Mouse (Mus musculus): ENCODE data around the gene Mtmr3. TPM values are rescaled to one million over a fixed set of nuclear protein-coding genes. Genes with fewer than 3 reads are reported as not detected.

The Mtmr3 gene
- polyA plus RNA-seq, 1 experiment from 2014 or later: 27.5 TPM

DNA sequence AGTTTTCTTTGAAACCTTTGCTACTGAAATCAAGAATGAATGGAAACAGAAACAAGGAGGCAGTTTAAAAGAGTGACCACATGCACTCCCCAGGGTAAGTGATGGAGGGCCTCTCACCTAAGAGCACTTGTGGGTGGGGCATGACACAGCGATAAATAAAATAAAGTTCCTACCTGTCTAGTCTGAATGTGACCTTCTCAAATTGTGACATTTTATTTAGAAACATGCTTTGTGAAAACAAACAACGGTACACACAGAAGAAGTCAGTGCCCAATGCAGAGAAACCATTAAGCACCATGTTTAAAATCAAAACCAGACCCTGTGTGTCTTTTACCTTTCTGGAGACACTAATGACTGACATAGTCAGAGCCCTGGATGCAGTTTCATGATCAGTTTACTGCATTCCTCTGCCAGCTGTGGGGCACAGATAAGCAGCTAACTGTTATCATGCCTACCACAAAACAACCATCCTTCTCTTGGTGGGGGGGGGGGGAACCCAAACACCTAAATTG, 51.6 kb downstream of the Mtmr3 start:
- Histone ChIP-seq H3K27me3 (ENCODE audit: control insufficient read depth, insufficient read depth, low read length) (no peaks in the 10 kb centered on the region), H3K4me3 (ENCODE audit: low read depth, low read length) (no peak overlapping the region), H3K27ac (replicated peaks; ENCODE audit: low read depth, low read length) (no peak overlapping the region), H3K4me2 (ENCODE audit: low read depth, low read length) (no peak overlapping the region), H3K9ac (replicated peaks; ENCODE audit: low read length) (no peak overlapping the region), H3K9me3 (replicated peaks; ENCODE audit: control insufficient read depth, low read length) (no peaks in the 10 kb centered on the region), H3K36me3 (replicated peaks; ENCODE audit: control insufficient read depth, insufficient read depth, low read depth, low read length) (no peaks in the 10 kb centered on the region), H3K4me1 (ENCODE audit: control insufficient read depth, insufficient read depth, low read length) (no peaks in the 10 kb centered on the region)
- DNase-seq (ENCODE audit: low spot score) (peak; percentile 28), ATAC-seq (replicated peaks; ENCODE audit: insufficient number of reproducible peaks, low FRiP score, low TSS enrichment, low read depth) (no peak)
- WGBS: 69% methylated on average over 2 of the region's 2 CpGs

DNA sequence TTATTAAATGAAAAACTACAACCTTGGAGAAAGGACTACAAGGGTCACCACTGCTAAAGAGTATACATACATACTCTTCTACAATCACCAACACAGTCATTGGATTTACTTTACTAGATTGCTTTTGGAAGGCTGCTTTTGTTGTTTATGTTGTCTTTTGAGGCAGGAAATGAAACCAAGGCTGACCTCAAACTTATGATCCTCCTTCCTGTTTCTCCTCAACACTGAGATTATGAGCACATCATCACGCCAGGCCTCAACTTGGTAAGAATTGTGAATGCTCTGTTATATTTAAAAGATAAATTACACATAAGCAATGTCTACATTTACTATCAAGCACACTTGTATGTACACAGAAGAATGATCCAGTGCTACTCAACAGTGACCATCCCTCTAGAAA, 58.0 kb downstream of the Mtmr3 start:
- Histone ChIP-seq H3K36me3 (replicated peaks; ENCODE audit: control insufficient read depth, insufficient read depth, low read depth, low read length) (no peaks in the 10 kb centered on the region), H3K4me1 (ENCODE audit: control insufficient read depth, insufficient read depth, low read length) (no peaks in the 10 kb centered on the region), H3K9me3 (replicated peaks; ENCODE audit: control insufficient read depth, low read length) (no peaks in the 10 kb centered on the region), H3K4me3 (ENCODE audit: low read depth, low read length) (no peak overlapping the region), H3K4me2 (ENCODE audit: low read depth, low read length) (no peak overlapping the region), H3K27me3 (ENCODE audit: control insufficient read depth, insufficient read depth, low read length) (no peaks in the 10 kb centered on the region), H3K9ac (replicated peaks; ENCODE audit: low read length) (no peak overlapping the region), H3K27ac (replicated peaks; ENCODE audit: low read depth, low read length) (no peak overlapping the region)
- ATAC-seq (replicated peaks; ENCODE audit: insufficient number of reproducible peaks, low FRiP score, low TSS enrichment, low read depth) (no peak), DNase-seq (ENCODE audit: low spot score) (no peak)
- 81% methylated on average over 1 of the region's 1 CpGs for WGBS

DNA sequence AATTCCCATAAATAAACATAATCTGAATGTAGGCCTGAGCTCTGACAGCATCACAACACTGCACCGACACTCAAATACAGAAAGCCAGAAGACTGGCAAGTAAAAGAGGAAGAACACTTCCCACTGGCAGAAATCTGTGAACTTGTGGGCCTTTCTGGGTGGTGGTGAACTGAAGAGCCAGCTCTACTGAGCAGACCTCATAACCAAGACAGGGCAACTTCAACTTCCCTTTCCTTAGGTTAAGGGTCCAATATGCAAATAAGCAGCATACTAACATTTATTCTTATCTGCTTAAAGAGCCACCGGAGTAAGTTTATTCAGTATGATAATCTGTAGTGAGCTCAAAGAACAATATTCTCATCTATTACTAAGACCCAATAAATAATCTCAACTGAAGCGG, 67.5 kb downstream of the Mtmr3 start:
- H3K4me1 ChIP-seq (ENCODE audit: control insufficient read depth, insufficient read depth, low read length): no peaks in the 10 kb centered on the region
- H3K4me3 ChIP-seq (ENCODE audit: low read depth, low read length): no peak overlapping the region
- no peaks in the 10 kb centered on the region for H3K36me3 ChIP-seq (replicated peaks; ENCODE audit: control insufficient read depth, insufficient read depth, low read depth, low read length)
- no peak overlapping the region for H3K4me2 ChIP-seq (ENCODE audit: low read depth, low read length)
- no peak overlapping the region for H3K27ac ChIP-seq (replicated peaks; ENCODE audit: low read depth, low read length)
- WGBS: 91% methylated on average over 3 of the region's 3 CpGs
- DNase-seq (ENCODE audit: low spot score) (no peak), ATAC-seq (replicated peaks; ENCODE audit: insufficient number of reproducible peaks, low FRiP score, low TSS enrichment, low read depth) (no peak)
- no peak overlapping the region for H3K9ac ChIP-seq (replicated peaks; ENCODE audit: low read length)
- H3K9me3 ChIP-seq (replicated peaks; ENCODE audit: control insufficient read depth, low read length): no peaks in the 10 kb centered on the region
- no peaks in the 10 kb centered on the region for H3K27me3 ChIP-seq (ENCODE audit: control insufficient read depth, insufficient read depth, low read length)

DNA sequence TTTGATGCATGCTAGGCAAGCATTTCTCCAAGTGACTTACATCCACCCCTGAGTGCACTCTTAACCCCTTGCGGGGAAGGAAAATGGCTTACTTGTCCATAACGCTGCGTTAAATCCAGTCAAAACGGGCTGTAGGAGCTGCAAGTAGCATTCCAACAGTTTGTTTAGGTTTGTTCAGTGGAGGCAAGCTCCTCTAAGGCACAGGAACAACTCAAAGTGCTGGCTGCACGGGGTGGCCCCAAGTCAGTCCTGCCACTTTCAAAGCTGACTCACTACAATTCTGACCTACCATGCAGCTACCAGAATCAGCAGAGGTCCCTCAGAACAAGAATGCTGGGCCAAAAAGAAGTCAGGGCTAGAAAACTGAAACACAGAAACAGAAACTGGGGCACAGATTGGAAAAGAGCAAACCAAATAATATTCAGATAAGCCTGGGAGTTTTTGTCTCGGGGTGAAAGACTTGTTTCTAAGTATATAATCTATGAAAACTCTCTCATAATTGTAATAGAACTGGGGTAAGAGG, 72.5 kb downstream of the Mtmr3 start:
- Histone ChIP-seq H3K36me3 (replicated peaks; ENCODE audit: control insufficient read depth, insufficient read depth, low read depth, low read length) (no peaks in the 10 kb centered on the region), H3K4me1 (ENCODE audit: control insufficient read depth, insufficient read depth, low read length) (no peaks in the 10 kb centered on the region), H3K9ac (replicated peaks; ENCODE audit: low read length) (no peak overlapping the region), H3K27ac (replicated peaks; ENCODE audit: low read depth, low read length) (no peak overlapping the region), H3K4me2 (ENCODE audit: low read depth, low read length) (no peak overlapping the region), H3K4me3 (ENCODE audit: low read depth, low read length) (no peak overlapping the region), H3K9me3 (replicated peaks; ENCODE audit: control insufficient read depth, low read length) (no peaks in the 10 kb centered on the region), H3K27me3 (ENCODE audit: control insufficient read depth, insufficient read depth, low read length) (no peaks in the 10 kb centered on the region)
- WGBS: 90% methylated on average over 6 of the region's 6 CpGs
- ATAC-seq (replicated peaks; ENCODE audit: insufficient number of reproducible peaks, low FRiP score, low TSS enrichment, low read depth): no peak
- DNase-seq (ENCODE audit: low spot score): no peak

DNA sequence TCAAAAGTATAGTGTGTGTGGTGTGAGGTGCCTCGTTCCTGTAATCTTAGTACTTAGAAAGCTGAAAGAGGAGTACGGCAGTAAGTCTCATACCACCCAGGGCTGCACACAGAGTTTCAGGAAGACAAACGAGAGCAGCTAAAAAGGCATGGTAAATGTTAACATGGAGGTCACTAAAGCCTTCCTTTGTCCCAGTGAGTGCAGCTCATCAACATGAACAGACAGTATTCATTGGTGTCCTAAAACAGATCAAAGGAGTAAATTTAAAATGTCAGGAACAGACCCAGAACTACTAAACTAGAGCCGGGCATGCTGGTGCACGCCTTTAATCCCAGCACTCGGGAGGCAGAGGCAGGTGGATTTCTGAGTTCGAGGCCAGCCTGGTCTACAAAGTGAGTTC, 75.7 kb downstream of the Mtmr3 start:
- DNase-seq (ENCODE audit: low spot score) (no peak), ATAC-seq (replicated peaks; ENCODE audit: insufficient number of reproducible peaks, low FRiP score, low TSS enrichment, low read depth) (no peak)
- Histone ChIP-seq H3K27ac (replicated peaks; ENCODE audit: low read depth, low read length) (no peak overlapping the region), H3K4me2 (ENCODE audit: low read depth, low read length) (no peak overlapping the region), H3K9me3 (replicated peaks; ENCODE audit: control insufficient read depth, low read length) (no peaks in the 10 kb centered on the region), H3K4me1 (ENCODE audit: control insufficient read depth, insufficient read depth, low read length) (no peaks in the 10 kb centered on the region), H3K36me3 (replicated peaks; ENCODE audit: control insufficient read depth, insufficient read depth, low read depth, low read length) (no peaks in the 10 kb centered on the region), H3K27me3 (ENCODE audit: control insufficient read depth, insufficient read depth, low read length) (no peaks in the 10 kb centered on the region), H3K9ac (replicated peaks; ENCODE audit: low read length) (no peak overlapping the region), H3K4me3 (ENCODE audit: low read depth, low read length) (no peak overlapping the region)
- 86% methylated on average over 7 of the region's 7 CpGs for WGBS

DNA sequence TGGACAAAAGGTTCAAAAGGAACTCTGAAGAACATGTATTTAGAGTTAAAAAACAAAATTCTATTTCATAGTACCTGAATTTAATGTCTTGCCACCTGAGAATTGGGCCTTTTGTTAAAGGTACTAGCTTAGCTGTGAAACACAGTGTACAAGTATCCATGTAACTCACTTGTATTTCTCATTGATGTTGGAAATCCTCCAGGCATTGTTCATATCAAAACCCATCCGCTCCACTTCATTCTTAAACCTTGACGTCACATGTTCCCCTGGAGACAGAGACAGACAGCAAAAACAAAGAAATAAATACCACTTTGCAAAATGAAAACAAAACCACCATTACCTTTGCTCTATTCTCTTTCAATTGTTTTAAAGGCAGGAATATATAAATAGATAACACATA, 87.2 kb downstream of the Mtmr3 start:
- no peak overlapping the region for H3K9ac ChIP-seq (replicated peaks; ENCODE audit: low read length)
- DNase-seq (ENCODE audit: low spot score) (no peak), ATAC-seq (replicated peaks; ENCODE audit: insufficient number of reproducible peaks, low FRiP score, low TSS enrichment, low read depth) (no peak)
- no peaks in the 10 kb centered on the region for H3K27me3 ChIP-seq (ENCODE audit: control insufficient read depth, insufficient read depth, low read length)
- peaks cover 3% of the 10 kb centered on the region for H3K36me3 ChIP-seq (replicated peaks; ENCODE audit: control insufficient read depth, insufficient read depth, low read depth, low read length)
- no peak overlapping the region for H3K4me2 ChIP-seq (ENCODE audit: low read depth, low read length)
- no peaks in the 10 kb centered on the region for H3K9me3 ChIP-seq (replicated peaks; ENCODE audit: control insufficient read depth, low read length)
- no peak overlapping the region for H3K4me3 ChIP-seq (ENCODE audit: low read depth, low read length)
- H3K4me1 ChIP-seq (ENCODE audit: control insufficient read depth, insufficient read depth, low read length): no peaks in the 10 kb centered on the region
- no peak overlapping the region for H3K27ac ChIP-seq (replicated peaks; ENCODE audit: low read depth, low read length)
- 96% methylated on average over 2 of the region's 2 CpGs for WGBS

DNA sequence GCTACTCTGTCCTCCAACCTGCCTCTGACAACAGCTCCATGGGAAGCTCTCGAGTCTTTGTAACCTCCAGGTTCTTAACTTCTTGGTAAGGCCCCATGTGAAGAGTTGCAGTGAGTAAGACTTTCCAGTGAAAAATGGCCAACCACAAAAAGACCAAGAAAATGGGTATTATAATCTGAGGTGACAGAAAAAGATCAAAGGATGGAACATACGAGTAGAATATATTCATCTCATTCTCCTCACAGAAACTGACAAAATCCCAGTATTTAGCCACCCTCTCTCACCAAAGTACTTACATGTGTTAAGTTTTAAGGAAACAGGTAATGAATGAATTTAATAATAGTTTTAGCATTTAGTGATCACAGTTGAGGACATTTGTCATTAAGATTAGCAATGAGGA, 88.2 kb downstream of the Mtmr3 start:
- 94% methylated on average over 2 of the region's 2 CpGs for WGBS
- DNase-seq (ENCODE audit: low spot score) (no peak), ATAC-seq (replicated peaks; ENCODE audit: insufficient number of reproducible peaks, low FRiP score, low TSS enrichment, low read depth) (no peak)
- Histone ChIP-seq H3K9me3 (replicated peaks; ENCODE audit: control insufficient read depth, low read length) (no peaks in the 10 kb centered on the region), H3K9ac (replicated peaks; ENCODE audit: low read length) (no peak overlapping the region), H3K27me3 (ENCODE audit: control insufficient read depth, insufficient read depth, low read length) (no peaks in the 10 kb centered on the region), H3K27ac (replicated peaks; ENCODE audit: low read depth, low read length) (no peak overlapping the region), H3K4me3 (ENCODE audit: low read depth, low read length) (no peak overlapping the region), H3K4me2 (ENCODE audit: low read depth, low read length) (no peak overlapping the region), H3K36me3 (replicated peaks; ENCODE audit: control insufficient read depth, insufficient read depth, low read depth, low read length) (peaks cover 3% of the 10 kb centered on the region), H3K4me1 (ENCODE audit: control insufficient read depth, insufficient read depth, low read length) (no peaks in the 10 kb centered on the region)

DNA sequence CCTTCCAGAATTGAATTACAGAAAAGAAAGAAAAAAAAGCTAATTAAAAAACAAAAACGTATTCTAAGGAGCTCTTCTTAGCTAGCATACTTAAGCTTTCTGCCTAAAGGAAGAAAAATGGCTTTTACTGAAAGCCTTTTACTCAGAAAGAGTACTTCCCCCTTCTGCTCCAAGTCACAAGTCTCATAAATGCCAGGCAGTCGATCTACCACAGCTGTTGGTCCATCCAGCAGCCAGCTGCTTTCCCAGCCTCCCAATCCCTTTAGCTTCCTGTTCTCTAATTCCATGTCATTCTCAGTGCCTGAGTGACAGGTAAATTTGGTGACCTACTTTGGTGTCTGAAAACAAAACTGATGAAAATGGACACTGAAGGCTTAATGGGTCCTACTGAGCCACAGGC, 92.5 kb downstream of the Mtmr3 start:
- no peaks in the 10 kb centered on the region for H3K9me3 ChIP-seq (replicated peaks; ENCODE audit: control insufficient read depth, low read length)
- no peak overlapping the region for H3K4me3 ChIP-seq (ENCODE audit: low read depth, low read length)
- no peak overlapping the region for H3K4me2 ChIP-seq (ENCODE audit: low read depth, low read length)
- H3K27ac ChIP-seq (replicated peaks; ENCODE audit: low read depth, low read length): no peak overlapping the region
- DNase-seq (ENCODE audit: low spot score): no peak
- H3K27me3 ChIP-seq (ENCODE audit: control insufficient read depth, insufficient read depth, low read length): no peaks in the 10 kb centered on the region
- H3K4me1 ChIP-seq (ENCODE audit: control insufficient read depth, insufficient read depth, low read length): no peaks in the 10 kb centered on the region
- WGBS: 76% methylated on average over 2 of the region's 2 CpGs
- H3K9ac ChIP-seq (replicated peaks; ENCODE audit: low read length): no peak overlapping the region
- H3K36me3 ChIP-seq (replicated peaks; ENCODE audit: control insufficient read depth, insufficient read depth, low read depth, low read length): peaks cover 3% of the 10 kb centered on the region
- ATAC-seq (replicated peaks; ENCODE audit: insufficient number of reproducible peaks, low FRiP score, low TSS enrichment, low read depth): no peak

Measured in embryonic facial prominence, embryonic 11.5 days (tissue).